Mouse (Mus musculus): ENCODE measurements around the gene Snx15. TPM values are rescaled to one million over a fixed set of nuclear protein-coding genes. Genes with fewer than 3 reads are reported as not detected.
"Not testable (repeated sequence)": the region's sequence is repeated elsewhere in the genome, so short reads cannot be mapped to it uniquely, and the experiment has no call there.

The Snx15 gene
- polyA plus RNA-seq, 1 experiment from 2014 or later, result 30.5 TPM

GRCm38 (mm10) chr19:6139701-6140100, 11.6 kb upstream of the Snx15 start:
- Histone ChIP-seq H3K27ac (replicated peaks) (no peak overlapping the region), H3K9ac (replicated peaks) (peak overlapping the region; percentile 83; the same call in 1 of the 2 replicates), H3K4me1 (peaks cover 9% of the 10 kb centered on the region), H3K4me3 (peak overlapping the region; percentile 73), H3K36me3 (peaks cover 29% of the 10 kb centered on the region), H3K27me3 (no peaks in the 10 kb centered on the region), H3K4me2 (replicated peaks) (peak overlapping the region; percentile 82), H3K9me3 (no peaks in the 10 kb centered on the region)
- no peak for ATAC-seq (ENCODE audit: low FRiP score, low read depth)
- 97% methylated on average over 6 of the region's 6 CpGs for WGBS

- H3K27ac ChIP-seq (replicated peaks), result no peak overlapping the region
- H3K9ac ChIP-seq (replicated peaks), result no peak overlapping the region
- WGBS, result 89% methylated on average over 3 of the region's 3 CpGs
- H3K9me3 ChIP-seq, result no peaks in the 10 kb centered on the region
- no peak for ATAC-seq (ENCODE audit: low FRiP score, low read depth)
- H3K27me3 ChIP-seq, result no peaks in the 10 kb centered on the region
- H3K4me1 ChIP-seq, result peaks cover 9% of the 10 kb centered on the region
- H3K4me3 ChIP-seq, result no peak overlapping the region
- no peak overlapping the region for H3K4me2 ChIP-seq (replicated peaks)
- peaks cover 34% of the 10 kb centered on the region for H3K36me3 ChIP-seq
These were observed 8.3 kb upstream of the Snx15 start for GRCm38 (mm10) chr19:6136397-6136796.

- H3K36me3 ChIP-seq, result peaks cover 30% of the 10 kb centered on the region
- 50% methylated on average over 1 of the region's 1 CpGs for WGBS
- ATAC-seq (ENCODE audit: low FRiP score, low read depth), result not testable (repeated sequence)
These were observed 5.1 kb upstream of the Snx15 start for GRCm38 (mm10) chr19:6133197-6133596.

GRCm38 (mm10) chr19:6132171-6132827, 4.2 kb upstream of the Snx15 start:
- no peak overlapping the region for H3K9ac ChIP-seq (replicated peaks)
- peaks cover 5% of the 10 kb centered on the region; the same call in 1 of the 2 replicates for H3K4me1 ChIP-seq
- no peak overlapping the region for H3K4me3 ChIP-seq
- no peak overlapping the region for H3K4me2 ChIP-seq (replicated peaks)
- H3K27me3 ChIP-seq, result no peaks in the 10 kb centered on the region
- 83% methylated on average over 7 of the region's 7 CpGs for WGBS
- H3K9me3 ChIP-seq, result no peaks in the 10 kb centered on the region
- ATAC-seq (ENCODE audit: low FRiP score, low read depth), result no peak
- H3K27ac ChIP-seq (replicated peaks), result 0 out of 2 replicates have a peak overlapping the region, but pooled peaks have one; percentile 10
- peaks cover 23% of the 10 kb centered on the region for H3K36me3 ChIP-seq

More at GRCm38 (mm10) chr19:6133197-6133596, 5.1 kb upstream of the Snx15 start:
- not testable (repeated sequence) for H3K27ac ChIP-seq (replicated peaks); H3K4me1 ChIP-seq; H3K4me3 ChIP-seq; H3K4me2 ChIP-seq (replicated peaks); H3K9me3 ChIP-seq; H3K9ac ChIP-seq (replicated peaks); H3K27me3 ChIP-seq

- WGBS, result 78% methylated on average over 7 of the region's 7 CpGs
- not testable (repeated sequence) for ATAC-seq (ENCODE audit: low FRiP score, low read depth); H3K9me3 ChIP-seq; H3K4me2 ChIP-seq (replicated peaks); H3K9ac ChIP-seq (replicated peaks); H3K4me1 ChIP-seq; H3K27ac ChIP-seq (replicated peaks); H3K4me3 ChIP-seq; H3K27me3 ChIP-seq
- peaks cover 13% of the 10 kb centered on the region for H3K36me3 ChIP-seq
These were observed 2.5 kb upstream of the Snx15 start for GRCm38 (mm10) chr19:6130414-6131128.

- peak overlapping the region; percentile 59; the same call in 1 of the 2 replicates for H3K9ac ChIP-seq (replicated peaks)
- peak overlapping the region; percentile 83; the same call in 1 of the 2 replicates for H3K27ac ChIP-seq (replicated peaks)
- ATAC-seq (ENCODE audit: low FRiP score, low read depth), result no peak
- no peaks in the 10 kb centered on the region for H3K27me3 ChIP-seq
- no peaks in the 10 kb centered on the region for H3K9me3 ChIP-seq
- peaks cover 5% of the 10 kb centered on the region; the same call in 1 of the 2 replicates for H3K4me1 ChIP-seq
- 79% methylated on average over 10 of the region's 10 CpGs for WGBS
- H3K4me2 ChIP-seq (replicated peaks), result peak overlapping the region; percentile 68
- H3K4me3 ChIP-seq, result peak overlapping the region; percentile 55
- no peaks in the 10 kb centered on the region for H3K36me3 ChIP-seq
These were observed 1.1 kb downstream of the Snx15 start for GRCm38 (mm10) chr19:6126789-6127580.

- 26% methylated on average over 4 of the region's 4 CpGs for WGBS
These were observed 1.8 kb downstream of the Snx15 start for GRCm38 (mm10) chr19:6126289-6126688.

GRCm38 (mm10) chr19:6124898-6125297, 3.2 kb downstream of the Snx15 start:
- H3K4me1 ChIP-seq, result peaks cover 7% of the 10 kb centered on the region; the same call in 1 of the 2 replicates
- no peaks in the 10 kb centered on the region for H3K27me3 ChIP-seq
- H3K27ac ChIP-seq (replicated peaks), result no peak overlapping the region
- no peak for ATAC-seq (ENCODE audit: low FRiP score, low read depth)
- H3K9ac ChIP-seq (replicated peaks), result no peak overlapping the region
- no peaks in the 10 kb centered on the region; the same call in 1 of the 2 replicates for H3K36me3 ChIP-seq
- H3K4me2 ChIP-seq (replicated peaks), result no peak overlapping the region
- 76% methylated on average over 2 of the region's 2 CpGs for WGBS
- no peaks in the 10 kb centered on the region for H3K9me3 ChIP-seq
- no peak overlapping the region for H3K4me3 ChIP-seq

More at GRCm38 (mm10) chr19:6126289-6126688, 1.8 kb downstream of the Snx15 start:
- Histone ChIP-seq H3K4me1 (peaks cover 7% of the 10 kb centered on the region; the same call in 1 of the 2 replicates), H3K27ac (replicated peaks) (no peak overlapping the region), H3K9ac (replicated peaks) (no peak overlapping the region), H3K36me3 (no peaks in the 10 kb centered on the region), H3K27me3 (no peaks in the 10 kb centered on the region), H3K4me2 (replicated peaks) (no peak overlapping the region), H3K4me3 (no peak overlapping the region), H3K9me3 (no peaks in the 10 kb centered on the region)
- ATAC-seq (ENCODE audit: low FRiP score, low read depth), result no peak

- Histone ChIP-seq H3K4me3 (no peak overlapping the region), H3K4me1 (peaks cover 15% of the 10 kb centered on the region), H3K27ac (replicated peaks) (no peak overlapping the region), H3K36me3 (no peaks in the 10 kb centered on the region; the same call in 1 of the 2 replicates), H3K4me2 (replicated peaks) (no peak overlapping the region), H3K27me3 (no peaks in the 10 kb centered on the region), H3K9me3 (no peaks in the 10 kb centered on the region), H3K9ac (replicated peaks) (no peak overlapping the region)
- 82% methylated on average over 8 of the region's 8 CpGs for WGBS
- ATAC-seq (ENCODE audit: low FRiP score, low read depth), result no peak
These were observed 4.8 kb downstream of the Snx15 start for GRCm38 (mm10) chr19:6123330-6123729.

GRCm38 (mm10) chr19:6121761-6122160, 6.3 kb downstream of the Snx15 start:
- Histone ChIP-seq H3K4me1 (peaks cover 21% of the 10 kb centered on the region), H3K27me3 (no peaks in the 10 kb centered on the region), H3K27ac (replicated peaks) (no peak overlapping the region), H3K9ac (replicated peaks) (no peak overlapping the region), H3K9me3 (no peaks in the 10 kb centered on the region), H3K4me3 (no peak overlapping the region), H3K36me3 (no peaks in the 10 kb centered on the region; the same call in 1 of the 2 replicates), H3K4me2 (replicated peaks) (no peak overlapping the region)
- WGBS, result 32% methylated on average over 15 of the region's 19 CpGs
- no peak for ATAC-seq (ENCODE audit: low FRiP score, low read depth)

GRCm38 (mm10) chr19:6118677-6119185, 9.4 kb downstream of the Snx15 start:
- Histone ChIP-seq H3K9me3 (no peaks in the 10 kb centered on the region), H3K36me3 (peaks cover 24% of the 10 kb centered on the region), H3K9ac (replicated peaks) (peak overlapping the region; percentile 91), H3K27me3 (no peaks in the 10 kb centered on the region), H3K4me3 (peak overlapping the region; percentile 89), H3K4me2 (replicated peaks) (peak overlapping the region; percentile 95), H3K27ac (replicated peaks) (peak overlapping the region; percentile 96), H3K4me1 (peaks cover 25% of the 10 kb centered on the region)
- ATAC-seq (ENCODE audit: low FRiP score, low read depth), result peak; percentile 44
- under 1% methylated on average over 8 of the region's 8 CpGs for WGBS

Measured in midbrain, embryonic 12.5 days (tissue).